Mouse (Mus musculus) bone marrow macrophage, adult 2 months (primary cell): ENCODE results near the gene Sox5. TPM values are rescaled to one million over a fixed set of nuclear protein-coding genes. Genes with fewer than 3 reads are reported as not detected.

Experiments
- H3K27ac ChIP-seq: 2 replicates; pipeline ENCODE4 v1.5.1; 2012; ENCODE audit warnings: low read depth, low read length; ENCODE audit not compliant: insufficient read depth
- H3K4me1 ChIP-seq: 2 replicates; pipeline ENCODE4 v1.6.1; 2012; ENCODE audit warnings: low read length; ENCODE audit not compliant: control insufficient read depth, insufficient read depth
- H3K4me3 ChIP-seq: 2 replicates; pipeline ENCODE4 v1.5.1; 2012; ENCODE audit warnings: mild to moderate bottlenecking, low read length, moderate library complexity; ENCODE audit not compliant: insufficient read depth
- CTCF ChIP-seq: IDR thresholded peaks from 2 replicates; pipeline ENCODE4 v1.5.1; 2012; ENCODE audit warnings: low read depth, mild to moderate bottlenecking, low read length, moderate library complexity
- POLR2A ChIP-seq: IDR thresholded peaks from 2 replicates; pipeline ENCODE4 v1.6.1; 2012; ENCODE audit warnings: mild to moderate bottlenecking, low read depth, low read length, borderline replicate concordance
- polyA plus RNA-seq: library from polyadenylated mRNA; stranded (reverse); fragments of >200 nt; gene quantifications from 2 replicates; pipeline ENCODE4 v1.2.4, GENCODE M21; 2012; ENCODE audit not compliant: missing spikeins, insufficient read depth, insufficient read length

The Sox5 gene
- polyA plus RNA-seq, 1 experiment, result 0.58 TPM

DNA sequence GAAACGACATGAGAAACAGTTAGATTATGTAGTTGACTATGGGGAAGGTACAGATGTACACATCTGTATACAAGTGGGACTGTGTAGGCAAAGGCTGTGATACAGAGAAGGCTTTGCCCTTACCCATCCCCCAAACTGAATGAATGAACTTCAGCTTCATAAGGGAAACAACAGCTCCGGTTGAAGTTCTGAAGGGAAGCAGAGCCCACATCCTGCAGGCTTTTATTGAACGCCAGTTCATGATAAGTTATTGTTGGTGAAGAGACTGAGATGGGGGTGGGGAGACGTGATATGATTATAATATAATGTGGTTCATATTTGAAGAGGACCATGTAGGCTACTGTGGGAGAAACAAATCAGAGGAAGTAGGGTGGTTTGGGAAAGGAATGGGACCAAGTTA, 424.7 kb downstream of the Sox5 start:
- Histone ChIP-seq H3K27ac (no peak overlapping the region), H3K4me1 (no peaks in the 10 kb centered on the region), H3K4me3 (no peak overlapping the region)
- TF ChIP-seq CTCF, result no peak
- TF ChIP-seq POLR2A, result no peak

DNA sequence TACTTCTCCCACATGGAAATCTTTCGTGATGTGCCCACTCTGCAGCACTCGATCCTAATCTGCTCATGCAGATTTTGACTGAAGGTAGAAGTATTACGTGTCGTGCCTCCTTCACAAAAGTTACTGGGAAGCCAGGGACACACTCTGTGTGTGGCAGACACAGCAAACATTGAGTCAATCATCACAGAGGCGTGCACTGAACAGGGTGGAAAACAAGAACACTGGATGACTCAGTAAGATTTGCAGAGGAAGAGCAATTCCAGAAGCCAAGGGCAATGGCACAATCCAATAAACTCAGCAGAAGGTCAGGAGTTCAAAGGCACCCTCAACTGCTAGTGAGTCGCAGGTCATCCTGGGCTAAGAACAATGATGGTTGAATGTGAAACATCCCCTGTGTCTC, 430.7 kb downstream of the Sox5 start:
- H3K27ac ChIP-seq, result no peak overlapping the region
- no peak for TF ChIP-seq CTCF
- no peak for TF ChIP-seq POLR2A
- no peak overlapping the region for H3K4me3 ChIP-seq
- H3K4me1 ChIP-seq, result no peaks in the 10 kb centered on the region

DNA sequence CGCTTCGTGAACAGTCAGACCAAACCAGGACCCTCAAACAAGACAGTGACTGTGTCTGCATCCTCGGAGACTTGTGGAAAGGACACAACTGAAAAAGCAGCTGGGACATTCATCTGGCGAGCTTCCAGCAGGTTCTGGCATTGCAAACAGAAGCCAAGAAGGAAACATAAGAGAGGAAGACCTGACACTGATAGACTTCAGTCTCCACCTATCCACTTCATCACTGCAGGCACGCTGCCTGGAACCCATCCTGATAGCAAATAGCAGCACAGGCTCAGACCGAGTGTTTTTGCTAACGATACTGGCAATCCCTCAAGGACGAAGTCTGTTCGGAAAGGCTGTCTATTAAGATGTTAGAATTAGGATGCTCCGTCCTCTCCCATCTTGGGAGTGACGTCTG, 438.4 kb downstream of the Sox5 start:
- no peak overlapping the region for H3K27ac ChIP-seq
- TF ChIP-seq CTCF, result no peak
- TF ChIP-seq POLR2A, result no peak
- no peak overlapping the region for H3K4me3 ChIP-seq
- no peaks in the 10 kb centered on the region for H3K4me1 ChIP-seq

DNA sequence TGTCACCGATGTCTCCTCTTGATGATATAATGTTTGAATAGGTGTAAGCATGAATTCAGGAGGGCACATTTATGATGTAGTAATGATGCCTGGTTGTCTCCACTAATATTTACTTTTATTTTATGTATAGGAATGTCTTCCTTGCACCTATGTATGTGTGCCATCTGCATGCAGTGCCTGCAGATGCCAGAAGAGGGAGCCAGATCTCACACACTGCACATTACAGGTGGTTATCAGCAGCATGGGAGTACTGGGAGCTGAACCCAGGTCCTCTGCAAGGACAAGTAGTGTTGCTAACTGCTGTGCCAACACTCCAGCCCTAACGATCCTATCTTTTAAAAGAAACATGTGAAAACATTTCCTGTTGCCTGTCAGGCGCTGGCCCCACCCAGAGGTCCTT, 442.2 kb downstream of the Sox5 start:
- no peaks in the 10 kb centered on the region for H3K4me1 ChIP-seq
- TF ChIP-seq POLR2A (no peak), CTCF (no peak)
- H3K4me3 ChIP-seq, result no peak overlapping the region
- H3K27ac ChIP-seq, result no peak overlapping the region

DNA sequence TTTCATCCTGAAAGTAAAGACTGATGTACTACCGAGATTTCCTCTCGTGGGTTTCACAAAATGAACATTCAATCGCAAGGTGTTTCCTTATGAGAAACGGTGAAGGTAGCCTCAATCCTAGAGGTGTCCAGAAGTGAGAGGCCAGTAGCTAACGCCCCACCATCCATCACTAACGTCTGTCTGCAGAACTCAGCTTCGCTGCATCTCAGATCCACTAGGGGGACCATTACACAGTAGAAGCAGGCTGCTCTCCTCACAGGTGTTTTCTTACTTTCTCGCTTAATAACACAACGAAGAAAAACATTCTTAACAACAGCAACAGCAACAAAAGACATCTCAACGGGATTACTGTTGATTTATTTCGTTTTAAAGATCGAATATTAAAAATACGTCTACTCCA, 442.8 kb downstream of the Sox5 start:
- Histone ChIP-seq H3K27ac (no peak overlapping the region), H3K4me3 (no peak overlapping the region), H3K4me1 (no peaks in the 10 kb centered on the region)
- TF ChIP-seq POLR2A (no peak), CTCF (no peak)

DNA sequence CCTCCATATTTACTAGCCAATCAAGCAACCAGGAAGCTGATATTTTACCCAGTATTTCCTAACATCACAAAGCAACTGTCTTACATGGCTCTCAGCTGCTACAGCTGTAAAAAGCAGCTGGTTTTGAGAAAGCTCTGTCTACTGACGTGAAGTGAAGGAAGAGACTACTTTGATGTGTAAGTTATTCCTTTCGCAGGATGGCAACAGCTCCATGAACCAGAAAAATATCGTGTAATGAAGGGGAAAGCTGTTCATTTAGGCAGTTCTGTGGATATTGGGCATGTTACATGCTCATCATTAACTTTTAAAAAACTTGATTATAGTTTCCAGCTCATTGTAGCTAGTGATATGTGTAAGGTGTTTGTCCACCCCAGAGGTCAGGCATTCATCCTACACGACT, 443.6 kb downstream of the Sox5 start:
- Histone ChIP-seq H3K4me1 (no peaks in the 10 kb centered on the region), H3K4me3 (no peak overlapping the region), H3K27ac (no peak overlapping the region)
- TF ChIP-seq CTCF (no peak), POLR2A (no peak)

DNA sequence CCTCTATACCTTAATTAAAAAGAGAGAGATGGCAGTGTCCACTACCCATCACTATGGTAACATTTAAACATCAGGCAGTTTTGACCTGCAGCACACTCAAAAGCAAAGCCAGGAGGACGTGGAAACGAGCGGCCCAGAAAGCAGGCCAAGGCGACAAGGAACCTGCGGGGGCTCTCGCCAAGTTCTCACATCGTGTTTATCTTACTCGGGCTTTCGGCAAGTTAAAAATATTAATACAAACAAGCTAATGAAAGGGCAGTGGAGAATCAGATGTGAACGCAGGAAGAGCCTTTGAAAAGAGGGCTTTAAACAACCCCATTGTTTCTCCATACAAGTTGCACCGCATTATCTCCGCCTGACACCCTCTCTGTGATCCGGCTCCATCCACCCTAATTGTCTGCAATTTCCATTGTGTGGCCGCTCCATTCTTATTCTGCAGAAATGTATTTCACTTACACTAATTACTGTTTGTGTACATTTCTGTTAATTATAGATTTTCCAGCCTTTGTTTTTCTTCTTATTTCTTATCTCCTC, 444.3 kb downstream of the Sox5 start:
- TF ChIP-seq CTCF, result no peak
- TF ChIP-seq POLR2A, result no peak
- Histone ChIP-seq H3K4me3 (no peak overlapping the region), H3K4me1 (no peaks in the 10 kb centered on the region), H3K27ac (no peak overlapping the region)

DNA sequence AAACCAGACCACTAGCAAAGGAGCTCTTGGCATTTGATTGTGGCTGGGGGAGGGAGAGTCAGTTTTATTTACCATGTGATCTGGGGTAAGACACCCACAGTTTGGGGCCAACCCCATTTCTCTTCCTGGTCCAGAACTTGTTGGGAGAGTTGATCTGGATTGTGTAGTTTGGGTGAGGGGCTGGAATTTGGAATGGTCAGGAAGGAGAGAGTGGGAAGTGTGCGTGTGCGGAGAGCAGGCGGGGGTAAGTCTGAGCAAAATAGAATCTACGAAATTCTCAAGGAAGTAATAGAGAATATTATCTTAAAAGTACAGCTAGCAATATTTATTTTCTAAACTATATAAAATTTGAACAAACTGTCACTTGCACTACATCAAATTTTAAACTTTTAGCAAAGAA, 445.0 kb downstream of the Sox5 start:
- TF ChIP-seq POLR2A, result no peak
- TF ChIP-seq CTCF, result no peak
- H3K4me1 ChIP-seq, result no peaks in the 10 kb centered on the region
- no peak overlapping the region for H3K27ac ChIP-seq
- H3K4me3 ChIP-seq, result no peak overlapping the region

DNA sequence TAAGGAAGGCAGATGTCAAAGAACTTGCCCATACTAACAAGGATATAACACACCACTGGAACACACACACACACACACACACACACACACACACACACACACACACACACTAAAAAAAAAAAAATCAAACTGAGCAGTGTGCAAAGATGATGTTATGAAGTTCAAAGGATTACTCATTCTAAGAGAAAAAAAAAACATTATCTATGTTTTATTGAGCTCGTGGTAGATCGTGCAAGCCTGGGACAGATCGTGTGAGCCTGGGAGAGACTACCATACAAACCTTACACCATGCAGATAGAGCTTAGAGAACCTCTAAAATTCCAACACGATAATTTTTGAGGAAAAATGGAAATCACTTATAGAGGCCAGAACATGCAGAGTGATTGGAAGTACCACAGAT, 448.6 kb downstream of the Sox5 start:
- Histone ChIP-seq H3K27ac (no peak overlapping the region), H3K4me1 (no peaks in the 10 kb centered on the region), H3K4me3 (no peak overlapping the region)
- TF ChIP-seq CTCF (no peak), POLR2A (no peak)

DNA sequence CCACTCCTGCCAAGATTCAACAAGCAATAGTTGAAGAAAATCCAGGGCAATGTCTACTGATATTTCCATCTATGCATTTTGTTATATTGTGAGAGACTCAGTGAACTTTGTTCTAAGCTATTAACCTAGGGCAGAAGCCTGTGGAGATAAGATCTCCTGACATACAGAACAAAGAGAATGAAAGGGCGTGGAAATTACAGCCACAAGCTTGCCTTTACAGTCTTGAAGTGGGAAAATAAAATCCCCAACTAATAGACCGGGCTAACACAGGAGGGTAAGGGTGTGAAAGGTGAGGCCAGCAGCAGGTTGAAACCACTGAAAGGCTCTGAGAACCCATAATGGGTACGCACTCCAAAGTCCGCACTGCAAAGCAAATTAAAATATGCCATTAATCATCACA, 449.8 kb downstream of the Sox5 start:
- H3K27ac ChIP-seq, result no peak overlapping the region
- no peaks in the 10 kb centered on the region for H3K4me1 ChIP-seq
- no peak for TF ChIP-seq POLR2A
- TF ChIP-seq CTCF, result no peak
- no peak overlapping the region for H3K4me3 ChIP-seq
